Mouse (Mus musculus) brain, embryonic 14.5 days (tissue): Measurements from ENCODE around the gene Ttc30a2.

ENCODE experiments used
- CTCF ChIP-seq: fragments of 200-500 bp; IDR thresholded peaks from 2 replicates; pipeline ENCODE4 v1.5.1; 2012; ENCODE audit warnings: inconsistent platforms, mild to moderate bottlenecking, moderate library complexity, borderline replicate concordance; ENCODE audit not compliant: insufficient read depth, insufficient read length; ENCODE audit errors: extremely low read depth
- POLR2A ChIP-seq: fragments of 200-500 bp; IDR thresholded peaks from 2 replicates; pipeline ENCODE4 v1.6.1; 2012; ENCODE audit warnings: mild to moderate bottlenecking, inconsistent platforms, borderline replicate concordance; ENCODE audit not compliant: poor library complexity, insufficient read depth, insufficient read length, severe bottlenecking; ENCODE audit errors: extremely low read depth

DNA sequence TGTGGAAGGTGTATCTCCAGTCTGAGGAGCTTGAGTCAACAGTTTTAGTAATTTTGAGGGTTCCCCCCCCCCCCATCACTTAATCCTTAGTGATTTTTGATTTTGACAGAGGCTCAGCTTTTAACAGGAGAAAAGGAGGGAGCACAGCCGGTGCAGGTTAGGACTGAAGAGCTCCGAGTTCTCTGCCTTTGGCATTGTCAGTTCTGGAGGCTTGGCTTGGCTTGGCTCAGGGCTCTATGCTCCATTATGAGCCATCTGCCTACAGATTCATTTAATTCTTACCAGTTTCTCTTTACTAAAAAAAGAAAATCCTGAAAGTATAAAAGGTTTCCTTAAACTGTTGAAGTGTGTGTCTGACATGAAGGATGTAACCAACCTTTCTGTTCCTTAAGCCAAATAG lies 48.8 kb downstream of the Ttc30a2 start:
- TF ChIP-seq CTCF = no peak
- no peak for TF ChIP-seq POLR2A
